In the genomic region with DNA sequence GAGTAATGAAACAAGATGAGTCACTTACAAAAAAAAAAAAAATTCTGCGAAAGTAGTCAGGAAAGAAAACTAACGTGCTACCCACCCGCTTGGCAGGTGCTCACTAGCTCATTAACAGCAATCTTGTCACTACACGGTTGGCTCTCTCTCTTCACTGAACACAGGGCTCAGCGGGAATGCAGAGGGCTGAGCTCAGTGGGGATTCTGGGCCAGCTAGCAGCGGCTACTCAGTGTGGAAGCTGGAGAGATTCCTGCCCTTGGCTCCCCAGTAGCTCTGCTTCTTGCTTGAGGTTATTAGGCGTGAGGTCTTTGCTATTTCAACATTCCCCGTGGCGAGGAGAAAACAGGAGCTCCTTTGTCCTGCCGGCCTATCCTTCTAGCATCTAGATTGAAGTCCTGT, we compare ENCODE assay signal across 8 mouse cellular contexts. TPM values are rescaled to one million over a fixed set of nuclear protein-coding genes. Genes with fewer than 3 reads are reported as not detected.
DNase-seq lines count a peak whose midpoint lies in the region; ATAC-seq lines count a peak whose summit lies in the region.

No protein-coding gene starts in this region.

- H3K9ac ChIP-seq in lung, embryonic 16.5 days (ENCODE audit: low read length) = peak overlapping the region; percentile 10; the same call in 1 of the 2 replicates
- H3K9ac ChIP-seq in heart, embryonic 11.5 days (ENCODE audit: low read depth, low read length) = peak overlapping the region; percentile 28; the same call in 1 of the 2 replicates
- H3K9ac ChIP-seq in neural tube, embryonic 15.5 days (replicated peaks) = no peak overlapping the region

- H3K4me3 ChIP-seq in lung, embryonic 16.5 days (ENCODE audit: low read length) = no peak overlapping the region
- H3K4me3 ChIP-seq in heart, embryonic 11.5 days (ENCODE audit: low read depth, low read length) = no peak overlapping the region
- no peak overlapping the region for H3K4me3 ChIP-seq in neural tube, embryonic 15.5 days (replicated peaks)

- no peaks in the 10 kb centered on the region for H3K36me3 ChIP-seq in lung, embryonic 16.5 days (ENCODE audit: control insufficient read depth, insufficient read depth, low read length)
- H3K36me3 ChIP-seq in heart, embryonic 11.5 days (ENCODE audit: control insufficient read depth, insufficient read depth, low read length) = no peaks in the 10 kb centered on the region
- H3K36me3 ChIP-seq in neural tube, embryonic 15.5 days = no peaks in the 10 kb centered on the region

- H3K4me2 ChIP-seq in lung, embryonic 16.5 days (ENCODE audit: low read depth, low read length) = no peak overlapping the region
- no peak overlapping the region for H3K4me2 ChIP-seq in heart, embryonic 11.5 days
- H3K4me2 ChIP-seq in neural tube, embryonic 15.5 days = peak overlapping the region; percentile 25; the same call in 1 of the 2 replicates

- H3K4me1 ChIP-seq in lung, embryonic 16.5 days (replicated peaks; ENCODE audit: control insufficient read depth, insufficient read depth, low read length) = no peaks in the 10 kb centered on the region
- no peaks in the 10 kb centered on the region for H3K4me1 ChIP-seq in heart, embryonic 11.5 days (ENCODE audit: control insufficient read depth, insufficient read depth, low read length)
- H3K4me1 ChIP-seq in neural tube, embryonic 15.5 days = peaks cover 5% of the 10 kb centered on the region

- peak overlapping the region; percentile 51 for H3K27ac ChIP-seq in lung, embryonic 16.5 days (ENCODE audit: low read length)
- H3K27ac ChIP-seq in heart, embryonic 11.5 days (ENCODE audit: low read depth, low read length) = no peak overlapping the region
- no peak overlapping the region for H3K27ac ChIP-seq in neural tube, embryonic 15.5 days (replicated peaks)

- peak; percentile 59; the same call in 1 of the 2 replicates for ATAC-seq in lung, embryonic 16.5 days (ENCODE audit: low read depth)
- ATAC-seq in heart, embryonic 11.5 days (replicated peaks; ENCODE audit: insufficient number of reproducible peaks, low FRiP score, low TSS enrichment) = no peak
- ATAC-seq in neural tube, embryonic 15.5 days (ENCODE audit: low FRiP score) = no peak
- ATAC-seq in megakaryocyte-erythroid progenitor cell, adult 5-6 weeks (replicated peaks; ENCODE audit: low FRiP score, low TSS enrichment, poor library complexity, severe bottlenecking) = no peak

- no peaks in the 10 kb centered on the region for H3K27me3 ChIP-seq in lung, embryonic 16.5 days (ENCODE audit: control insufficient read depth, insufficient read depth, low read depth, low read length)
- no peaks in the 10 kb centered on the region for H3K27me3 ChIP-seq in heart, embryonic 11.5 days (ENCODE audit: control insufficient read depth, insufficient read depth, low read length)
- H3K27me3 ChIP-seq in neural tube, embryonic 15.5 days (replicated peaks) = no peaks in the 10 kb centered on the region

- peak; percentile 36 for DNase-seq in adrenal gland, postnatal 10 days
- no peak for DNase-seq in adrenal gland, postnatal 4 days (ENCODE audit: low spot score in 2 of 2)
- DNase-seq in lung, postnatal 10 days = no peak
- no peak for DNase-seq in yolk sac, embryonic 10.5 days (ENCODE audit: low spot score)

- no peaks in the 10 kb centered on the region for H3K9me3 ChIP-seq in lung, embryonic 16.5 days (ENCODE audit: control insufficient read depth, low read length)
- no peaks in the 10 kb centered on the region for H3K9me3 ChIP-seq in heart, embryonic 11.5 days (replicated peaks; ENCODE audit: control insufficient read depth, low read length)
- H3K9me3 ChIP-seq in neural tube, embryonic 15.5 days (replicated peaks) = no peaks in the 10 kb centered on the region

- WGBS in lung, embryonic 16.5 days = 14% methylated on average over 10 of the region's 10 CpGs
- 11% methylated on average over 10 of the region's 10 CpGs for WGBS in heart, embryonic 11.5 days (ENCODE audit: insufficient replicate concordance)
- 6% methylated on average over 10 of the region's 10 CpGs for WGBS in neural tube, embryonic 15.5 days

RNA-seq across cellular contexts. Expression of a gene that starts 17.9 kb away (rescaled TPM):
- 1 to 10 TPM; 3.1 to 4.6 TPM for total RNA-seq in adrenal gland, postnatal 10 days (2021)
- 1 to 10 TPM; 3.7 to 6.2 TPM for total RNA-seq in adrenal gland, postnatal 4 days (2021)
- polyA plus RNA-seq in lung, embryonic 16.5 days (2015; fragmentation: Nextera tagmentation; extraction: Ambion mirVana) = 33.6 and 37.7 TPM in 2 replicates
- 1.4 and 2.0 TPM in 2 replicates for polyA plus RNA-seq in heart, embryonic 11.5 days (2014; fragmentation: Nextera tagmentation; extraction: Ambion mirVana)
- polyA plus RNA-seq in neural tube, embryonic 15.5 days (2015; fragmentation: Nextera tagmentation; extraction: Ambion mirVana) = 15.5 and 17.3 TPM in 2 replicates
- total RNA-seq in megakaryocyte-erythroid progenitor cell, adult 5-6 weeks (2014; fragmentation: Nextera tagmentation) = 0.30 and 0.42 TPM in 2 replicates
- not detected in 2 replicates for total RNA-seq in megakaryocyte-erythroid progenitor cell, adult 5-6 weeks (2017)

RNA-seq across cellular contexts. Expression of a gene that starts 33.2 kb away (rescaled TPM):
- total RNA-seq in adrenal gland, postnatal 10 days (2021) = 10 to 100 TPM; 24.8 to 41.9 TPM
- total RNA-seq in adrenal gland, postnatal 4 days (2021) = 10 to 100 TPM; 59.0 to 63.0 TPM
- 14.6 and 16.9 TPM in 2 replicates for polyA plus RNA-seq in lung, embryonic 16.5 days (2015; fragmentation: Nextera tagmentation; extraction: Ambion mirVana)
- polyA plus RNA-seq in heart, embryonic 11.5 days (2014; fragmentation: Nextera tagmentation; extraction: Ambion mirVana) = 14.4 and 15.6 TPM in 2 replicates
- 17.1 and 18.4 TPM in 2 replicates for polyA plus RNA-seq in neural tube, embryonic 15.5 days (2015; fragmentation: Nextera tagmentation; extraction: Ambion mirVana)
- total RNA-seq in megakaryocyte-erythroid progenitor cell, adult 5-6 weeks (2014; fragmentation: Nextera tagmentation) = 49.6 and 59.1 TPM in 2 replicates
- 12.5 and 18.7 TPM in 2 replicates for total RNA-seq in megakaryocyte-erythroid progenitor cell, adult 5-6 weeks (2017)
